Mouse (Mus musculus): ENCODE data around the gene Nudt9.
"Not testable (repeated sequence)": the region's sequence is repeated elsewhere in the genome, so short reads cannot be mapped to it uniquely, and the experiment has no call there.

Nudt9 gene
- long read RNA-seq, experiment 1, transcript Nudt9-201 (8 exons, 1,488 nt), result major isoform, 55 of 68 reads
- long read RNA-seq, experiment 1, partial matches to known transcripts, result 0 of 68 reads
- long read RNA-seq, experiment 1, other reads (novel, unspliced or antisense), result 13 of 68 reads
- long read RNA-seq, experiment 2, transcript Nudt9-201 (8 exons, 1,488 nt), result major isoform, 82 of 105 reads
- long read RNA-seq, experiment 2, partial matches to known transcripts, result 3 of 105 reads
- long read RNA-seq, experiment 2, other reads (novel, unspliced or antisense), result 20 of 105 reads

DNA sequence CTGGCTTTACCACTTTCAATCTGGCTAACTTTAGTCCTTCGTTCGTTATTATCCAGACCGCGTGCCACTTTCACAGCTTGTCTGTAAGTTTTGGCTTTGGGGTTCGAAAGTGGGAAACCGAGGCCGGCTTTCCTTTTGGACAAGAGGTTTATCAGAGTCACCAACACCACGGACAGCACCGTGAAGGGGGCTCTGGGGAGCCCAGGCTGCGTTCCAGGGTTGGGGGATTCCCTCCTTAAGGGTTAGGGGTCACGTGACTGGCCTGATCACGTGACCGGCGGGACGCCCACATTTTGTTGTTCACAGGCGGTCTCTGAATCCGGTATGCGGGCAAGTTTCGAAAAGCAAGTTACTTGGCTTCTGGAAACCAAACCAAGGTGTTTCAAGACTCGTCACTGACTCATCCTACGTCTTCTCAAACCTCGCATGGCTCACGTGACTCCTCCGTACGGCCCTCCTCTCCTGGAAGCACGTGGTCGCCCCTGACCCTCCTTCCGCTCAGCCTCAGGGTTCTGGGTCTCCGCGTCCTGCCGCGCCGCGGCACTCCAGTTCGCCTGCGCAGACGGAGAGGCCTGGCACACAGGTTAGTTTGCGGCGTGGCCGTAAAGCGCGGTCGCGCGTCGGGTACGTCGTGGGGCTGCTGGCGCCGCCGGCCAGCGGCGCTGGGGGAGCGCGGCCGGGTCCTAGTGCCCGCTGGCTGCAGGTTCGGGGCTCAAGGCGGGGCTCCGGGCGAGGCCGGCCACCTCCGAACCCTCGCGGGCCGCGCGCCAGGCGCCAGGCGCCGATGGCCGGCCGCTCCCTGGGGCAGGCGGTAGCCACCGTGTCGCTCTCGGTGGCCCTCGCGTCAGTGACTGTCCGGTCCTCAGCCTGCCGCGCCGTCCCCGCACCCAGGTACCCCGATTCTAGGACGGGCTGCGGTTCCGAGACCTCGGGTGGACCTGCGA, at the start of gene Nudt9:
Gene Nudt9 (plus strand): TSS at position 51 of the 944 bp plus-strand sequence.
- intact Hi-C loops (cut with DNase I), result no loop called here

DNA sequence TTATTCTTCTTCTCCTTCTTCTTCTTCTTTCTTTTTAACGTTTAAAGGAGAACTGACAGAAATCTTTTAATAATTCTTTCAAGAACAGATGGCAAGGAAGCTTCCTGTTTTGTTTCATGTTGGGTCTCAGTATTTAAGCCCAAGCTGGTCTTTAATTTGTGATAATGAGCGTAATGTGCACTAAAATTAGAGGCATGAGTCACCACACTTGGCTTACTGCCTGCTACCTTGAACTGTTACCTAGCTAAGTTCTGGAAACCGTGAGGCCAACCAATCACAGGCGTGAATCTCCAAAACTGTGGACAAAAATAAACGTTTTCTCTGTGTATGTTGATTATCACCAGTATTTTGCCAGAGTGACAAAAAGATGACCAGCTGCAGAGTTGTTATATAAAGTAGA, 47.4 kb upstream of the Nudt9 start:
- intact Hi-C loops (cut with DNase I), result loop anchor here (2.0 to 5.0 kb wide), 2 partner anchors 42 to 74 kb away; no protein-coding TSS in a partner anchor

DNA sequence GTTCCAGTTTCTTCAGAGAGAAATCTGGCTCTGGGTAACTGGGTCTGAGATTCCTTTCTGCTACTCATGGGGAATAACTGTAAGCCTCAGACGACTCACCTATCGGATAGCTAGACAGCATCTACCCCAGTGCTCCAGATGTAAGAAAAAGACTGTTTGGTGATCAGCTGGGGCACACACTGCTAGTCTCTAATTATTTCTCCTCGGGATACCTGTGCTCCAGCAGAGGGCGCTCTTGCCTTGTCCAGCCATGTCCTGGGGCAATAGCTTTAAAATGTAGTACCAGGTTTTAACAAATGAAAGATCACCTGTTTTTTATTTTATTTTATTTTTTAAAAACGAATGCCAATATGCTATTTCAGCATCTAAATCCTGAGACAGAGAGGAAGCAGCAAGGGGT, 46.4 kb upstream of the Nudt9 start:
- intact Hi-C loops (cut with DNase I), result loop anchor here (2.0 to 5.0 kb wide), 3 partner anchors 41 to 73 kb away; no protein-coding TSS in a partner anchor

GRCm38 (mm10) chr5:104002549-104003255, 43.4 kb upstream of the Nudt9 start:
- intact Hi-C loops (cut with DNase I), result loop anchor here (5.0 kb wide), 1 partner anchor 55 kb away; no protein-coding TSS in a partner anchor

GRCm38 (mm10) chr5:104003256-104003931, 42.7 kb upstream of the Nudt9 start:
- intact Hi-C loops (cut with DNase I), result loop anchor here (5.0 kb wide), 1 partner anchor 54 kb away; no protein-coding TSS in a partner anchor

- intact Hi-C loops (cut with DNase I), result loop anchor here (5.0 kb wide), 1 partner anchor 53 kb away; no protein-coding TSS in a partner anchor
Observed at GRCm38 (mm10) chr5:104003955-104004354, 42.2 kb upstream of the Nudt9 start.

- intact Hi-C loops (cut with DNase I), result no loop called here
Observed at GRCm38 (mm10) chr5:104006811-104007210, 39.3 kb upstream of the Nudt9 start.

- intact Hi-C loops (cut with DNase I), result no loop called here
Observed at GRCm38 (mm10) chr5:104007801-104008200, 38.3 kb upstream of the Nudt9 start.

DNA sequence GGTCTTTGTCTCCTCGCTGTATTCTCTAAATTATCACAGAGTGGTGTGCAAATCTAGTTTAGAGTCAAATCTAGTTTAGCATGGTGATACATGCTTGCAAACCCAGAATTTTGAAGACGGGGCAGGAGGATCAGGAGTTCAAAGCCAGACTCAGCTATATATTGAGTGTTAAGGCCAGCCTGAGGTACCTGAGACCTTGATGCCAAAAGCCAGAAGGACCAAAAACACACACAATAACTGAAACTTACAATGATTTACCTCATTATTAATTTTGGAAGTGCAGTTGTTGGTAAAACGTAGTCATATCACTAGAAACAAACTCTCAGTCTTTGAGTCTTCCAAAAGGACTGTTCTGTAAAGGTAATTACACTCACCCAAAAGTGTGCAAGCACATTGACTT, 36.7 kb upstream of the Nudt9 start:
- intact Hi-C loops (cut with DNase I), result no loop called here

DNA sequence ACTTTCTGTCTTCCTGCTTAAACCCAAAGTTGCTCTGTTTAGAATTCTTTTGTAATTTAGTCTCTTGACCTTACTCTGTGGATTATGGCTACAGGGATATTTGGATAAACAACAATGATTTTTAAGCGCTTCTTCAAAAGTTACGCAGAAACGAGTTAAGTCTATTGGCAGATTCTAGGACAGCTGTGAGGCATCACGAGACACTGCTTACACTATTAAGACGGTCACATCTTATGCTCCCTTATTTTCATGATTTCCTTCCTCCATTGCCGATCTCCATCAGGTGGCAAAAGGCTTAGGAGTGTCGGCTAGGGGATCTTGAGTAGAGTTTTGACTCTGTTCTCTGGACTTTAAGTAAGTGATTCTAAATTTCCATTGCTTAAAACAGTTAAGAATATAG, 35.8 kb upstream of the Nudt9 start:
- intact Hi-C loops (cut with DNase I), result no loop called here

DNA sequence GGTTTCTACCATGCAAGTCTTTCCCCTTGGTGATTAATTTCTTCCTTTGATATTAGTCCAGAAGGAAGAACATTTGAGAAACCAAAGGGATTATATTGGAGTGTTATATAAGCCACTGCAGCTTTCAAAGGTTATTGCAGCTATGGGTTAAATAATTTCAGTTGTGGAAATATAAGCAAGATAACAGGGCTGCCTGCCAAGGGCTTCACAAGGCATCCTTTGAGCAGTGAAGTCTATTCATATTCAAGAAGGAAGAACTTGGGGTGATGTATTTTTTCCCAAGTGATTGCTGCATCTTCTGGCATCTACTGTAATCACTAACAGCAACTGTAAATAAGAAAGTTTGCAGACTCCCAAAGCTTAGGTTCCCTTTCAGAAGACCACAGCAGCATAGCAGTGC, 34.7 kb upstream of the Nudt9 start:
- intact Hi-C loops (cut with DNase I), result no loop called here

- intact Hi-C loops (cut with DNase I), result no loop called here
Observed at GRCm38 (mm10) chr5:104021597-104022378, 24.3 kb upstream of the Nudt9 start, which contains the start of gene Hsd17b11. Gene Hsd17b11, minus strand, starts transcription at chr5:104021919.

GRCm38 (mm10) chr5:104022558-104022957, 23.5 kb upstream of the Nudt9 start:
- intact Hi-C loops (cut with DNase I), result no loop called here

- intact Hi-C loops (cut with DNase I), result no loop called here
Observed at GRCm38 (mm10) chr5:104023289-104024020, 22.7 kb upstream of the Nudt9 start.

DNA sequence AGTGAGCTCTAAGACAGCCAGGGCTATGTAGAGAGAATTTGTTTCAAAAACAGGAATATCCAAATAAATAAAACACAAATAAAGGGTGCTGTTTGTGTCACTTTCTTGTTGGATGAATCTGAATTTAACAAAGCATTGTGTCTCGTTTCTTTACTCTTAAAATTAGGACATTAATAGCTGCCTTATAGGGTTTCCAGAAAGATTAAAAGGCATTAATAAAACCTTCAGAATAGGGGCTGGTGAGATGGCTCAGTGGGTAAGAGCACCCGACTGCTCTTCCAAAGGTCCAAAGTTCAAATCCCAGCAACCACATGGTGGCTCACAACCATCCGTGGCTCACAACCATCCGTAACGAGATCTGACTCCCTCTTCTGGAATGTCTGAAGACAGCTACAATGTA, 21.9 kb upstream of the Nudt9 start:
- intact Hi-C loops (cut with DNase I), result not testable (repeated sequence)

DNA sequence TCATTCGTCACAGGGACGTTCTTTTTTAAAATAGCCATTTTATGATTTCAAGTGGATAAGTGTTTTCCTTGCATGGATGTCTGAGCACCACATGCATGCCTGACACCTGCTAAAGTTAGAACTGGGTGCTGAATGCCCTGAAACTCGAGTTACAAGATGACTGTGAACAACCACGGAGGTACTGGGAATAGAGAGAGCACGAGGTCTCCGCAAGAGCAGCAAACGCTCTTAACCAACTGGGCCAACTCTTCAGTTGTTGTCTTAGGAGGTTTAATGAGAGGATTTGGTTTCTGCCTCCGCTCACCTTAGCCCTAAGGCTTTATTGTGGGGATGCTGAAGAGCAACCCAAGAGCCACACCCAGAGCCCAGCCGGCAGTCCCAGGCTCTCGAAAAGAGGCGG, 21.3 kb upstream of the Nudt9 start:
- intact Hi-C loops (cut with DNase I), result no loop called here

- intact Hi-C loops (cut with DNase I), result no loop called here
Observed at GRCm38 (mm10) chr5:104025245-104025854, 20.8 kb upstream of the Nudt9 start.

- intact Hi-C loops (cut with DNase I), result no loop called here
Observed at GRCm38 (mm10) chr5:104032434-104033097, 13.5 kb upstream of the Nudt9 start.

All from adrenal gland (tissue).